Mouse (Mus musculus) lung, postnatal 0 days (tissue): Measurements from ENCODE around the gene Nr1i3.

Experiments used
- CTCF ChIP-seq: IDR thresholded peaks from 2 replicates; pipeline ENCODE4 v1.5.1; 2016; ENCODE audit warnings: antibody characterized with exemption, mild to moderate bottlenecking
- EP300 ChIP-seq: IDR thresholded peaks from 2 replicates; pipeline ENCODE4 v1.6.1; 2016; ENCODE audit warnings: antibody characterized with exemption, mild to moderate bottlenecking, control low read depth

GRCm38 (mm10) chr1:171172779-171173178, 41.0 kb upstream of the Nr1i3 start:
- TF ChIP-seq CTCF, result no peak
- TF ChIP-seq EP300, result no peak
